Mouse (Mus musculus): ENCODE data around the gene Cyld. TPM values are rescaled to one million over a fixed set of nuclear protein-coding genes. Genes with fewer than 3 reads are reported as not detected.

The Cyld gene
- polyA plus RNA-seq, 1 experiment from 2014 or later: 6.5 TPM

DNA sequence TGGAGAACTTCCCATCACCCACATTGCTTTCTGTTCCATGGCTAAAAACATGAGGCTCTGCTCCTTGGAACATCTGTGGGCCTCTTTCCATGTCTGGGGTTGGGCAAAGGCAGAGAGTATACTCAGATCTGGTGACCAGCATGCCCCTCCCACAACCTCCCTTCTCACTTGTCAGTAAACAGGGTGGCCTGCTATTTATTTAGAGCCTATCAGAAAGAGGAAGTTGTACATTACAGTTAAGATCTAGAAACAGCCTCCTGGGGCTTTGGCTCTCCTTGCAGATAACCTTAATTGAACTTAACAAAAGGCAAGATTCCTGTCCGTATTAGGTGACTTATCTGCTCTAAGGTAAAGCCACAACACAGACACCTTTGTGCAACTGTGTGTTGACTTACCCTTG lies 30.4 kb upstream of the Cyld start:
- no peaks in the 10 kb centered on the region for H3K27me3 ChIP-seq (ENCODE audit: control insufficient read depth, insufficient read depth, low read depth, low read length)
- no peak overlapping the region for H3K27ac ChIP-seq (ENCODE audit: low read length)
- H3K9ac ChIP-seq (ENCODE audit: low read depth, low read length): no peak overlapping the region
- no peak overlapping the region for H3K4me3 ChIP-seq (ENCODE audit: low read depth, low read length)
- no peaks in the 10 kb centered on the region; the same call in 1 of the 2 replicates for H3K4me1 ChIP-seq (ENCODE audit: control insufficient read depth, low read depth, low read length)
- WGBS (ENCODE audit: insufficient replicate concordance): 7% methylated on average over 1 of the region's 1 CpGs
- no peaks in the 10 kb centered on the region for H3K36me3 ChIP-seq (ENCODE audit: control insufficient read depth, insufficient read depth)
- H3K4me2 ChIP-seq (ENCODE audit: low read depth, low read length): no peak overlapping the region
- ATAC-seq (ENCODE audit: low read depth): no peak
- H3K9me3 ChIP-seq (replicated peaks; ENCODE audit: control insufficient read depth, low read length): no peaks in the 10 kb centered on the region

DNA sequence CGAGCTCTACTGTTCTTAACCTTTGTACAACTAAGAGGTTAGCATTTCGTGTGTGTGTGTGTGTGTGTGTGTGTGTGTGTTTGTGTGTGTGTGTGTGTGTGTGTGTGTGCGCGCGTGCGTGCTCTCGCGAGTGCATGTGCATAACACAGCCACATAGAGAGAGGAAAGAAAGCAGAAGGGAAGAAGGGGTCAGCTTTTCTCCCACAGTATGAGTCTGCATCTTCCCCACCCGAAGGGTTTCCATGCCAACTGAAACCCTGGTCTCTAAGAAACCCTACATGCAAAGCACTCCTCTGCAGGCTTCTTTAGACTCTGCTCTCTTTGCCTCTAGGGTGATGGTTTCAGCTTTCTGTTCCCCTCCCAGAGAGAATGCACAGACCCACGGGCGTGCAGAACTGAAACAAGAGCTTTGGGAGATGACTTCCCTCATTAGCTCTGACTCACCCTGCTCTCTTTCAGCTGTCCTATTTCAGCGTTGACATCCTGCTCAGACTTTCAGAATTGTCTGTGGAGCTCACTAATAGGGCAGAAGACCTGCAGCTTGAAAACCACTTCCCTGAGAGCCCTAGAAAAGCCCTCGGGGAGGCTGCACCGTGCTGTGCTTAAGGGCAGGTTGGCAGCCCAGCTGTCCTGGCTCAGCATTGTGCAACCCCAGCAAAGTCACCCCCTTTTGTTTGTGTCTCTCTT lies 28.3 kb upstream of the Cyld start:
- no peak overlapping the region for H3K27ac ChIP-seq (ENCODE audit: low read length)
- ATAC-seq (ENCODE audit: low read depth): peak; percentile 43; the same call in 1 of the 2 replicates

GRCm38 (mm10) chr8:88670782-88671181 lies 26.0 kb upstream of the Cyld start:
- 74% methylated on average over 6 of the region's 6 CpGs for WGBS (ENCODE audit: insufficient replicate concordance)
- Histone ChIP-seq H3K27me3 (ENCODE audit: control insufficient read depth, insufficient read depth, low read depth, low read length) (no peaks in the 10 kb centered on the region), H3K9ac (ENCODE audit: low read depth, low read length) (no peak overlapping the region), H3K9me3 (replicated peaks; ENCODE audit: control insufficient read depth, low read length) (no peaks in the 10 kb centered on the region), H3K36me3 (ENCODE audit: control insufficient read depth, insufficient read depth) (no peaks in the 10 kb centered on the region), H3K4me1 (ENCODE audit: control insufficient read depth, low read depth, low read length) (no peaks in the 10 kb centered on the region; the same call in 1 of the 2 replicates), H3K4me2 (ENCODE audit: low read depth, low read length) (no peak overlapping the region), H3K4me3 (ENCODE audit: low read depth, low read length) (no peak overlapping the region), H3K27ac (ENCODE audit: low read length) (no peak overlapping the region)
- no peak for ATAC-seq (ENCODE audit: low read depth)

More for the DNA sequence above, 28.3 kb upstream of the Cyld start:
- no peaks in the 10 kb centered on the region for H3K27me3 ChIP-seq (ENCODE audit: control insufficient read depth, insufficient read depth, low read depth, low read length)
- WGBS (ENCODE audit: insufficient replicate concordance): 37% methylated on average over 14 of the region's 14 CpGs
- no peaks in the 10 kb centered on the region for H3K9me3 ChIP-seq (replicated peaks; ENCODE audit: control insufficient read depth, low read length)
- no peak overlapping the region for H3K9ac ChIP-seq (ENCODE audit: low read depth, low read length)
- H3K36me3 ChIP-seq (ENCODE audit: control insufficient read depth, insufficient read depth): no peaks in the 10 kb centered on the region
- H3K4me1 ChIP-seq (ENCODE audit: control insufficient read depth, low read depth, low read length): no peaks in the 10 kb centered on the region; the same call in 1 of the 2 replicates
- H3K4me2 ChIP-seq (ENCODE audit: low read depth, low read length): no peak overlapping the region
- no peak overlapping the region for H3K4me3 ChIP-seq (ENCODE audit: low read depth, low read length)

DNA sequence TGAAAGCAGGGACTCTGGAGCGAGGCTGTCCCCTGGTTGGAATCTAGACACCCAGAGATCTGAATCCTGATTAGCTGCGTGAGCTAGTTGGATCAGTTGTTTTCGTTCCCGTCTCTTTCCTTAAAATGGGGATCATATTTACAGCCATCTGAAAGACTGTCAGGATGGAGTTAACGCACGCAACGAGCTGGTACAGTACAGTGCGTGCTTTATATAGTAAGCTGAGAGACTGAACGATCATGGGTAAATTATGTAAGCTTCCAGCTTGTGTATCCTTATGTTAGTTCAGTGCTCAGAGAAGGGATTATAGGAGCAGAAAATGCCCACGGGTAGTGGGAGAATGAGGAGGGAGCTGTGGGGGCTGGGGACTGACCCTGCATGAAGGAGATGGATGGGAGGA lies 25.3 kb upstream of the Cyld start:
- 64% methylated on average over 10 of the region's 10 CpGs for WGBS (ENCODE audit: insufficient replicate concordance)

DNA sequence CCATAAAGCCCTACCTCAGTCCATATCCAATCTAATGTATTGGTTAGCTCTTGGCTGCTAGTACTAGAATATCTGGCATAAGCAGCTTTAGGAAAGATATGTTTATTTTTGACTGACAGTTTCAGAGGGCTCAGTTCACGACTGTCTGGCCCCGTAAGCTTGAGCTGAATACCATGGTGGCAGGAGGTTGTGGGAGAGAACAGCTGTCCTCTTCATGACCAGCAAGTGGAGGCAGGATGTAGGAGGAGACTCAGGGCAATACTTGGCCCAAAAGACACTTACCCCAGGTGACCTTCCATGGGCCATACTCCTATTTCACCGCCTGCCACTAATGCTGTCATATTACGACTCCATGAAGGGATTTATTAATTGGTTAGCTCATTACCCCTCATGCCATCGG lies 23.0 kb upstream of the Cyld start:
- Histone ChIP-seq H3K9ac (ENCODE audit: low read depth, low read length) (no peak overlapping the region), H3K27ac (ENCODE audit: low read length) (no peak overlapping the region), H3K4me1 (ENCODE audit: control insufficient read depth, low read depth, low read length) (no peaks in the 10 kb centered on the region), H3K4me3 (ENCODE audit: low read depth, low read length) (no peak overlapping the region), H3K36me3 (ENCODE audit: control insufficient read depth, insufficient read depth) (no peaks in the 10 kb centered on the region), H3K27me3 (ENCODE audit: control insufficient read depth, insufficient read depth, low read depth, low read length) (no peaks in the 10 kb centered on the region), H3K4me2 (ENCODE audit: low read depth, low read length) (no peak overlapping the region), H3K9me3 (replicated peaks; ENCODE audit: control insufficient read depth, low read length) (no peaks in the 10 kb centered on the region)
- ATAC-seq (ENCODE audit: low read depth): no peak
- 65% methylated on average over 5 of the region's 5 CpGs for WGBS (ENCODE audit: insufficient replicate concordance)

More for the DNA sequence above, 25.3 kb upstream of the Cyld start:
- no peaks in the 10 kb centered on the region for H3K36me3 ChIP-seq (ENCODE audit: control insufficient read depth, insufficient read depth)
- H3K4me1 ChIP-seq (ENCODE audit: control insufficient read depth, low read depth, low read length): no peaks in the 10 kb centered on the region; the same call in 1 of the 2 replicates
- H3K4me3 ChIP-seq (ENCODE audit: low read depth, low read length): no peak overlapping the region
- ATAC-seq (ENCODE audit: low read depth): no peak
- no peaks in the 10 kb centered on the region for H3K27me3 ChIP-seq (ENCODE audit: control insufficient read depth, insufficient read depth, low read depth, low read length)
- H3K27ac ChIP-seq (ENCODE audit: low read length): no peak overlapping the region
- H3K9ac ChIP-seq (ENCODE audit: low read depth, low read length): no peak overlapping the region
- H3K4me2 ChIP-seq (ENCODE audit: low read depth, low read length): no peak overlapping the region
- H3K9me3 ChIP-seq (replicated peaks; ENCODE audit: control insufficient read depth, low read length): no peaks in the 10 kb centered on the region

GRCm38 (mm10) chr8:88675372-88676165 lies 21.3 kb upstream of the Cyld start:
- Histone ChIP-seq H3K4me2 (ENCODE audit: low read depth, low read length) (no peak overlapping the region), H3K27me3 (ENCODE audit: control insufficient read depth, insufficient read depth, low read depth, low read length) (no peaks in the 10 kb centered on the region), H3K9ac (ENCODE audit: low read depth, low read length) (no peak overlapping the region), H3K36me3 (ENCODE audit: control insufficient read depth, insufficient read depth) (no peaks in the 10 kb centered on the region), H3K9me3 (replicated peaks; ENCODE audit: control insufficient read depth, low read length) (no peaks in the 10 kb centered on the region), H3K27ac (ENCODE audit: low read length) (no peak overlapping the region), H3K4me3 (ENCODE audit: low read depth, low read length) (no peak overlapping the region), H3K4me1 (ENCODE audit: control insufficient read depth, low read depth, low read length) (no peaks in the 10 kb centered on the region)
- no peak for ATAC-seq (ENCODE audit: low read depth)
- 70% methylated on average over 12 of the region's 12 CpGs for WGBS (ENCODE audit: insufficient replicate concordance)

GRCm38 (mm10) chr8:88677071-88677470 lies 19.8 kb upstream of the Cyld start:
- no peak overlapping the region for H3K27ac ChIP-seq (ENCODE audit: low read length)
- no peak for ATAC-seq (ENCODE audit: low read depth)
- no peaks in the 10 kb centered on the region for H3K36me3 ChIP-seq (ENCODE audit: control insufficient read depth, insufficient read depth)
- H3K4me3 ChIP-seq (ENCODE audit: low read depth, low read length): no peak overlapping the region
- 61% methylated on average over 8 of the region's 8 CpGs for WGBS (ENCODE audit: insufficient replicate concordance)
- H3K9ac ChIP-seq (ENCODE audit: low read depth, low read length): no peak overlapping the region
- no peaks in the 10 kb centered on the region for H3K4me1 ChIP-seq (ENCODE audit: control insufficient read depth, low read depth, low read length)
- H3K9me3 ChIP-seq (replicated peaks; ENCODE audit: control insufficient read depth, low read length): no peaks in the 10 kb centered on the region
- no peaks in the 10 kb centered on the region for H3K27me3 ChIP-seq (ENCODE audit: control insufficient read depth, insufficient read depth, low read depth, low read length)
- no peak overlapping the region for H3K4me2 ChIP-seq (ENCODE audit: low read depth, low read length)

DNA sequence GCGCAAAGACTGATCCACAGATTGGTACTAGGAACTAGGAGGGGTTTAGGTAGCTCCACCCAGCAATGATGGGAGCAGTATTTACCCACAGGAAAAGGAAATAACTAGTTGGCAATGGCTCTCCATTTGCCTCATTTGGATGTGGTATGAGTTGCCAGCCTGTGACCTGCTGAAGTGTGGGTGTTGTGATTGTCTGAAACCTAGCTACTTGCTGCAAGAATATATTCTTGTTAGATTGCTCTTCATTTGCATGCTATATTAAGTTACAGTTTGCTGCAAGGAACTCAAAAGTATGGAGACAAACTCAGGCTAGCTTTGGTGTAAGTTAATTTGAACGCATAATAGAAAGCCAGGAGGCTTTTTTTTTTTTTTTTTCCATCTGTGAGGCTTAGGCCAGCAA lies 16.3 kb upstream of the Cyld start:
- Histone ChIP-seq H3K36me3 (ENCODE audit: control insufficient read depth, insufficient read depth) (no peaks in the 10 kb centered on the region), H3K4me3 (ENCODE audit: low read depth, low read length) (no peak overlapping the region), H3K27ac (ENCODE audit: low read length) (no peak overlapping the region), H3K9ac (ENCODE audit: low read depth, low read length) (no peak overlapping the region), H3K4me2 (ENCODE audit: low read depth, low read length) (no peak overlapping the region), H3K4me1 (ENCODE audit: control insufficient read depth, low read depth, low read length) (no peaks in the 10 kb centered on the region), H3K9me3 (replicated peaks; ENCODE audit: control insufficient read depth, low read length) (no peaks in the 10 kb centered on the region), H3K27me3 (ENCODE audit: control insufficient read depth, insufficient read depth, low read depth, low read length) (no peaks in the 10 kb centered on the region)
- no peak for ATAC-seq (ENCODE audit: low read depth)
- 70% methylated on average over 2 of the region's 2 CpGs for WGBS (ENCODE audit: insufficient replicate concordance)

- Histone ChIP-seq H3K4me1 (ENCODE audit: control insufficient read depth, low read depth, low read length) (no peaks in the 10 kb centered on the region), H3K4me2 (ENCODE audit: low read depth, low read length) (no peak overlapping the region), H3K27ac (ENCODE audit: low read length) (no peak overlapping the region), H3K36me3 (ENCODE audit: control insufficient read depth, insufficient read depth) (no peaks in the 10 kb centered on the region), H3K27me3 (ENCODE audit: control insufficient read depth, insufficient read depth, low read depth, low read length) (no peaks in the 10 kb centered on the region), H3K4me3 (ENCODE audit: low read depth, low read length) (no peak overlapping the region), H3K9ac (ENCODE audit: low read depth, low read length) (no peak overlapping the region), H3K9me3 (replicated peaks; ENCODE audit: control insufficient read depth, low read length) (no peaks in the 10 kb centered on the region)
- no peak for ATAC-seq (ENCODE audit: low read depth)
- WGBS (ENCODE audit: insufficient replicate concordance): 69% methylated on average over 8 of the region's 8 CpGs
These were observed 15.8 kb upstream of the Cyld start for GRCm38 (mm10) chr8:88681046-88681445.

All from liver, embryonic 16.5 days (tissue).